Mouse (Mus musculus) testis, adult 2 months (tissue): ENCODE results near the gene Nos2. TPM values are rescaled to one million over a fixed set of nuclear protein-coding genes. Genes with fewer than 3 reads are reported as not detected.

Source experiments
- H3K27ac ChIP-seq: fragments of 200-500 bp; 2 replicates; pipeline ENCODE4 v1.5.1; 2012; ENCODE audit warnings: low read depth, low read length; ENCODE audit not compliant: control insufficient read depth, insufficient read depth
- H3K27me3 ChIP-seq: fragments of 200-500 bp; 2 replicates; pipeline ENCODE4 v1.6.1; 2012; ENCODE audit warnings: mild to moderate bottlenecking, low read length, moderate library complexity; ENCODE audit not compliant: control insufficient read depth, insufficient read depth
- H3K36me3 ChIP-seq: fragments of 200-500 bp; 2 replicates; pipeline ENCODE4 v1.6.1; 2012; ENCODE audit warnings: mild to moderate bottlenecking, low read length; ENCODE audit not compliant: control insufficient read depth, insufficient read depth
- H3K4me1 ChIP-seq: fragments of 200-500 bp; 2 replicates; pipeline ENCODE4 v1.6.1; 2012; ENCODE audit warnings: low read length; ENCODE audit not compliant: control insufficient read depth, insufficient read depth
- H3K4me3 ChIP-seq: fragments of 200-500 bp; 2 replicates; pipeline ENCODE4 v1.5.1; 2012; ENCODE audit warnings: low read depth, mild to moderate bottlenecking, low read length, moderate library complexity, mixed read lengths; ENCODE audit not compliant: control insufficient read depth
- CTCF ChIP-seq: fragments of 200-500 bp; IDR thresholded peaks from 2 replicates; pipeline ENCODE4 v1.5.1; 2012; ENCODE audit warnings: low read depth, mild to moderate bottlenecking, inconsistent platforms, low read length, moderate library complexity; ENCODE audit not compliant: control insufficient read depth, insufficient read depth, insufficient replicate concordance
- POLR2A ChIP-seq: fragments of 200-500 bp; IDR thresholded peaks from 2 replicates; pipeline ENCODE4 v1.6.1; 2012; ENCODE audit warnings: low read depth, mild to moderate bottlenecking, inconsistent platforms, low read length, moderate library complexity; ENCODE audit not compliant: control insufficient read depth
- polyA plus RNA-seq: library from polyadenylated mRNA; depleted of rRNA; stranded (reverse); fragments of >200 nt; gene quantifications from 2 replicates; pipeline ENCODE4 v1.2.3, GENCODE M21; 2012

Gene Nos2
- polyA plus RNA-seq, 1 experiment: 0.61 TPM

DNA sequence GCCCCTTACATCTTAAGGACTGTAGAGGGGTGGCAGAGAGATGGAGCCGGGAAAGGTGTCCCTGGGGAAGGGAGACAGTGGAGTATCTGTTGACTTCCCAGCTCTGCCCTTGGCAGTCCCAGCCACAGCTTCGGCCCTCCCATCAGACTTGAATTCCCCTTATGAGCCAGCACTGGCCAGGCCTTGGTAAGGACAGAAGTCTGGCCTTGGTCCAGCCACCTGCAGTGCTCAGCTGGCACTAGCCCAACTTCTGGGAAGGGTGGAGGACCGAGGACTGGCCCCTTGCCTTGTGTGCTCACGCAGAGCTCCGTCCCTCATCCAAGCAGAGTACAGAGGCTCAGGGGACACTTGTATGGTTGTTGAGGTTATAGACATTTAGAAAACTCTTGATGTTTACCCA lies 8.8 kb downstream of the Nos2 start:
- no peak overlapping the region for H3K27ac ChIP-seq
- TF ChIP-seq CTCF: no peak
- H3K36me3 ChIP-seq: no peaks in the 10 kb centered on the region
- no peaks in the 10 kb centered on the region; the same call in none of the 2 replicates for H3K27me3 ChIP-seq
- no peak overlapping the region for H3K4me3 ChIP-seq
- no peaks in the 10 kb centered on the region for H3K4me1 ChIP-seq

DNA sequence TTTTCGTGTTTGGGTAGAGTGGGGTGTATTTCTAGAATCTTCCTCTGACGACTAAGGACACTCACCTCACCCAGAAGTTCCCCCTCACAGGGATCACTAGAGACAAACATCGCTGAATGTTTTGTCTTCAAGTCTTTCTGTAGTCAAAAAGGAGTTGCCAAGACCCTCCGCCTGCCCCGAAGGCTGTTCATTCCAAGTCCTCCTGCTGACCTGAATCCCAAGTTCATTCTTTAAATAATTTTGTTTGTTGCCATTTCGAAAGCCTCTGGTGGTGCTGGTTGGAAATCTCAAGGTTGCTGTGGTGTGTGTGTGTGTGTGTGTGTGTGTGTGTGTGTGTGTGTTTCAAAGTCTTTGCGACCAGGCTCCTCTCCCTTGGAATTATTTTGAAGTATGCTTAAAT lies 13.7 kb downstream of the Nos2 start:
- H3K27me3 ChIP-seq: no peaks in the 10 kb centered on the region
- no peak overlapping the region for H3K27ac ChIP-seq
- H3K36me3 ChIP-seq: no peaks in the 10 kb centered on the region
- no peak for TF ChIP-seq CTCF
- TF ChIP-seq POLR2A: no peak
- H3K4me1 ChIP-seq: no peaks in the 10 kb centered on the region
- no peak overlapping the region for H3K4me3 ChIP-seq

DNA sequence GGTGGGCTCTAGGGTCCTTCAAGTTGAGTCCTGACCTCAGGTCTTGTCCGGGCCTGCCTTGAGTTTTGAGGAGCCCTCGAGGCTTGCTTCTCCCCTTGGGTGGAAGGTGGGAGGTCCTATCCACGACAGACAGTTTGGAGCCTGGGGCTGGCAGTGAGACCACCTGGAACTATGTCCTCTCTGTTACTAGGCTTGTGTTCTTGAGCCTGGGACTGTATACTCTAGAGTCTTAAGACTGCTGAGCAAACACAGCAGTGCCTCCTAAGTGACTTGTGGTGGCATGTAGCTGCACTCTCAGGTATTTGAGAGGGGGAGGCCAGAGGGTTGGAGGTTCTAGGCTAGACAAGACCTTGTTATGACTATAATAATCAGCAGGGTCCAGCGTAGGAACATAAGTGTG lies 14.1 kb downstream of the Nos2 start:
- TF ChIP-seq POLR2A: no peak
- no peak for TF ChIP-seq CTCF
- Histone ChIP-seq H3K4me3 (no peak overlapping the region), H3K27ac (no peak overlapping the region), H3K36me3 (no peaks in the 10 kb centered on the region), H3K4me1 (no peaks in the 10 kb centered on the region), H3K27me3 (no peaks in the 10 kb centered on the region)

DNA sequence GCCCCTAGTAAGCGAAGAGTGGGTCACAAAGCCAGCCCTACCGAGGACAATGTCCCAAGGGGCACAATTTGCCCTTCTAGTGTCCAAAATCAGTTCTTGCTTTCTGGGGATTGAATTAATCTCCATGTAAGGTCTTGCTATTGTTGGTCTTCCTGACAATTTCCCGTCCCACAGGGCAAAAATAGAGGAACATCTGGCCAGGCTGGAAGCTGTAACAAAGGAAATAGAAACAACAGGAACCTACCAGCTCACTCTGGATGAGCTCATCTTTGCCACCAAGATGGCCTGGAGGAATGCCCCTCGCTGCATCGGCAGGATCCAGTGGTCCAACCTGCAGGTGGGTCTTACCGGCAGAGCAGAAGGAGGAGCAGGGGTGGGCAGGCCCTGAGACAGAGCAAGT lies 14.6 kb downstream of the Nos2 start:
- no peak overlapping the region for H3K27ac ChIP-seq
- no peak overlapping the region for H3K4me3 ChIP-seq
- H3K4me1 ChIP-seq: no peaks in the 10 kb centered on the region
- TF ChIP-seq CTCF (no peak), POLR2A (no peak)
- no peaks in the 10 kb centered on the region for H3K36me3 ChIP-seq
- no peaks in the 10 kb centered on the region for H3K27me3 ChIP-seq

DNA sequence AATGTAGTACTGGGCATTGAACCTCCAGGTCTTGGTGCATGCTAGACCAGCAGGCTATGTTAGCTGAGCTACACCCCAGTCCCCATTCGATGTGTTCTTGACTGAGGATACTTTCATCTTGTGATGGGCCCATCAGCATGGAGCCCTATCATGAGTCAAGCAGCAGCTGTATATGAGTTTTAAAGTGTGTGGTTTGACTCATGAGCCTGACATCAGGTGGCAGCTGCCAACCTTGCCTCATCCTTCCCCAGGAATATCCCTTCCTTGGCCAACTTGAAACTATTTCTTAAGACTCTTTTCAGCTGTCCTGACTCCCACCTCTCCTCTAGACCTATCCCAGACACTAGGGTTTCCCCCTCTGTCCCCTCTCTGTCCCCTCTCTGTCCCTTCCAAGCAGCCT lies 22.5 kb downstream of the Nos2 start:
- Histone ChIP-seq H3K4me1 (no peaks in the 10 kb centered on the region), H3K36me3 (no peaks in the 10 kb centered on the region), H3K27ac (no peak overlapping the region), H3K4me3 (no peak overlapping the region), H3K27me3 (no peaks in the 10 kb centered on the region)
- TF ChIP-seq POLR2A: no peak
- TF ChIP-seq CTCF: no peak

DNA sequence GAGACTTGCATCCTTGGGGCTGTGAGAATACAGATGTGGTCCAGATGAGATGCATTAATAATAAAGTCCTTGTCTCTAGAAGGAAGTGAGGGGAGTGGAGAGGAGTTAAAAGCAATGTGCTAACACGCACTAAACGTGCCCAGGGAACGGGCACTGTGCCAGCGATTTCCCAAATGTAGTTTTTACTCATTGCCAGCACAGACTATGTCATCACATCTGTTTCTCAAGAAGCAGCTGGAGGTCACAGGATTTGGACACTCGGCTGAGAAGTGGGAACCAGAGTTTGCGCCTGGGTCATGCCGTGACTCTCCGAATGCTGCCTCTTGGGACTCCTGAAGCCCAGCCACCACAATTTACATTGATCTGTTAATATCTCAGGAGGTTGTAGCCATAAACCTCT lies 29.8 kb downstream of the Nos2 start:
- no peak overlapping the region for H3K27ac ChIP-seq
- TF ChIP-seq POLR2A (no peak), CTCF (no peak)
- no peaks in the 10 kb centered on the region for H3K4me1 ChIP-seq
- no peak overlapping the region for H3K4me3 ChIP-seq
- no peaks in the 10 kb centered on the region for H3K36me3 ChIP-seq
- H3K27me3 ChIP-seq: no peaks in the 10 kb centered on the region

DNA sequence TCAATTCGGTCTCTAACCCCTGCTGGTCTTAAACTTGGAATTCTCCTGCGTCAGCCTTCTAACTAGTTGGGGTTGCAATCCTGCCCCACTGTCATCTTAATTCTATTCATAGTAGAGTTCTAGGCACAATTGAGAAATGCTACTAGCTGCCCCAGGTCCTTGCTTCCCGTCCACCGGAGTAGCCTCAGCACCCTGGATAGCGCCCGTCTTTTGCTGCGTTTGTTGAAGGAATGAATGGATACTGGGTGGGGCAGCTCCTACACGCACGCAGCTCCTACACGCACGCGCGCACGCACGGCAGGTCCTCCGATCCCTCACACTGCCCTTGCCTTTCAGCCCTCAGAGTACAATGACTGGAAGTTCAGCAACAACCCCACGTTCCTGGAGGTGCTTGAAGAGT lies 31.9 kb downstream of the Nos2 start:
- Histone ChIP-seq H3K27me3 (no peaks in the 10 kb centered on the region), H3K36me3 (no peaks in the 10 kb centered on the region), H3K27ac (no peak overlapping the region), H3K4me1 (no peaks in the 10 kb centered on the region; the same call in 1 of the 2 replicates), H3K4me3 (no peak overlapping the region)
- TF ChIP-seq CTCF (no peak), POLR2A (no peak)

DNA sequence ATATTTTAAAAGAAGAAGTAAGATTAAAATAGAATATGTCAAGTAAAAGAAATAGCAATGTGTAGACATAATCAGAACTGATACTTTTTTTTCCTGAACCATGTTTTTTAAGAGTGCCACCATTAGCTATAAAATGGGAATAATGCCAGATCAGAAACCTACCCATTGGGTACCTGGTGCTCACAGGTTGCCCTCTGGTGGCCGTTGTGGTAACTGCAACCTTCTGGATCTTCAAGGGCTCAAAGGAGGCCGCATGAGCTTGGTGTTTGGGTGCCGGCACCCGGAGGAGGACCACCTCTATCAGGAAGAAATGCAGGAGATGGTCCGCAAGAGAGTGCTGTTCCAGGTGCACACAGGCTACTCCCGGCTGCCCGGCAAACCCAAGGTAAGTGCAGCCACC lies 35.7 kb downstream of the Nos2 start:
- Histone ChIP-seq H3K4me3 (no peak overlapping the region), H3K27ac (no peak overlapping the region), H3K4me1 (no peaks in the 10 kb centered on the region; the same call in 1 of the 2 replicates), H3K36me3 (no peaks in the 10 kb centered on the region), H3K27me3 (no peaks in the 10 kb centered on the region)
- TF ChIP-seq POLR2A: no peak
- peak; percentile 86 for TF ChIP-seq CTCF
